Mouse (Mus musculus): ENCODE results near the gene Sept9.
"Not testable (repeated sequence)": the region's sequence is repeated elsewhere in the genome, so short reads cannot be mapped to it uniquely, and the experiment has no call there.

The Sept9 gene

GRCm38 (mm10) chr11:117316441-117317331, 117.2 kb downstream of the Sept9 start:
- no peak for DNase-seq

- peak; percentile 44 to 48 for DNase-seq
These were observed 118.1 kb downstream of the Sept9 start for GRCm38 (mm10) chr11:117317429-117318101.

GRCm38 (mm10) chr11:117318202-117318601, 118.7 kb downstream of the Sept9 start:
- peak; percentile 47 to 55 for DNase-seq

DNA sequence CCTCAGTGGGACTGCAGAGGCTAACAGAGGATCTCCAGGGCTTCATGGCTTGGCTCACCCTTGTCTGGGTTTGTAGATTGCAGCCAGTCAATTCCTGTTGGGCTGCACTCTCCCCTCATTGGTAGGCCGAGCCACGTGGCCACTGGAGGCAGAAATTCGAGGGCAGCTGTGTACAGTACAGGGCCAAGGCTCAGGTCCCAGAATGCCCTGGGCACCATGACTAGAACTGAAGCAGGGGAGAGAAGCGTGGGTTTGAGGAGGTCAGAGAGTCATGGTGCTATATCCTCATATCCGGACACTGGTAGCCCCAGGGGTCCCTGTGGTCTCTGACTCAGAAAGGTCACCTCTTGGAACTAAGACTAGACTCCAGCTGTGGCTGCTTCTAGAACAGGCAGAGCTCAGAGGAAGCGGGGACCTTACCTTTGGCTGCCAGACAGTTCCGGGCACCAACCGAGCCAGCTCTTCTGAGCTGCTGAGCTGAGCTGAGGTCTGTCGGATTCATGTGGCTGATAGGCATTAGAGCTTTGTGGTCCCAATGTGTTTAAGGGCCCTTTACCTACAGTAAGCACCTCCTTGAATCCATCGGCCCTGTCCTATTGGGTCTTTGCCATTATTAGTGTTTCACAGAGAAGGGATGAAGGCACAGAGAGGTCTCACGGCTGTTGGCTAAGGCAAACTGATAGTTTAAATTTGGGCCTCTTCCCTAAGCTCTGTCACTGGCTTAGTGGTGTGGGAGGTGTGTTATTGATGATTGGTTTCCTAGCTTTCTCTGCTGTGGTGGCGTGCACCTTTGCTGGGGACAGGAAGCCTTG, 119.5 kb downstream of the Sept9 start:
- DNase-seq: peak; percentile 29 to 36

- peak; percentile 64 to 65 for DNase-seq
These were observed 120.3 kb downstream of the Sept9 start for GRCm38 (mm10) chr11:117319543-117320335.

GRCm38 (mm10) chr11:117320482-117320881, 121.0 kb downstream of the Sept9 start:
- peak; percentile 59 to 64 for DNase-seq

DNA sequence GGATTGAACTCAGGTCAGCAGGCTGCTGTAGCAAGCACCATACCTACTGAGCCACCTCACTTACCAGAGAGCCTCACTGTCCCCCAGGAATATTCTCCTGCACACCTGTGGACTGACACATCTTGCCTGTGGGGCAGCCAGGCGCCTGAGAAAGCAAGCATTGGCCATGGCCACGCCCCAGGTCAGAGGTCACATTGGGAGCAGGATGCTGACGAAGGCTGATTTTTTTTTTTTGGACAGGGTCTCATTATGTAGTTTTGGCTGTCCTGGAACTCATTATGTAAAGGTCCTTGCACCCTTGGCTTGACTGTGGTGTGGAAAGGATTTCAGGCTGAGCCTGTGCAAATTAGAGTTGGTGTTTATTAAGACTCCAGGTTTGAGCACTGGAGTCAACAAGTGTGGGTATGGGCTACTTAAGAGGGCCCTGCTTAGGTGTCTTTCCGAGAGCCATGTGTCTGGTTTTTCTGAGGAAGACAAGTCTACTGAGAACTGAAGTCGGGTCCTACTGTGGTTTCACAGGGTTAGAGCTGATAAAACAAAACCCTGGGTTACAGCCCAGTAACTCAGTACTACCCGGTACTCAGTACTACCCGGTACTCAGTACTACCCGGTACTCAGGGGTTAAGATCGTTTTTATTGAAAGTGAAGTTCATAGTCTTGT, 122.0 kb downstream of the Sept9 start:
- no peak for DNase-seq

DNA sequence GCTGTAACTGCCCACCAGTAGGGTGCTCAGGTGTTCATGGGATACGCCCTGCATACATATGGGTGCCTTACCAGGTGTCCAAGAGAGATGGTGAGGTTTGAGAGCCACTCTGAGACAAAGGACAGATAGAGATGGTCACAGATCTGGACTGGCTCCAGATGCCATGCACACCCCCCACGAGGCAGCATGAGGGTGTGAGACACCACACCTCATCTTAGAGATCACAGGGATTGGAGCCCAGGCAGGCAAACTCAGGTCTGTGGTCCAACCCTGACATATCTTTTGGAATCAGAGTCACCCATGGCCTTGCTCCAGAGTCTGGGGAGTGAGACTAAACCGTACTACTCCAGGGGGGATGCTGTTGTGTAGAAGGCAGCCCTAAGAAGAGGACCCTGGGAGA, 122.8 kb downstream of the Sept9 start:
- DNase-seq: no peak

- DNase-seq: peak in 1 of 2 experiments; percentile 30
These were observed 123.5 kb downstream of the Sept9 start for GRCm38 (mm10) chr11:117322730-117323579.

DNA sequence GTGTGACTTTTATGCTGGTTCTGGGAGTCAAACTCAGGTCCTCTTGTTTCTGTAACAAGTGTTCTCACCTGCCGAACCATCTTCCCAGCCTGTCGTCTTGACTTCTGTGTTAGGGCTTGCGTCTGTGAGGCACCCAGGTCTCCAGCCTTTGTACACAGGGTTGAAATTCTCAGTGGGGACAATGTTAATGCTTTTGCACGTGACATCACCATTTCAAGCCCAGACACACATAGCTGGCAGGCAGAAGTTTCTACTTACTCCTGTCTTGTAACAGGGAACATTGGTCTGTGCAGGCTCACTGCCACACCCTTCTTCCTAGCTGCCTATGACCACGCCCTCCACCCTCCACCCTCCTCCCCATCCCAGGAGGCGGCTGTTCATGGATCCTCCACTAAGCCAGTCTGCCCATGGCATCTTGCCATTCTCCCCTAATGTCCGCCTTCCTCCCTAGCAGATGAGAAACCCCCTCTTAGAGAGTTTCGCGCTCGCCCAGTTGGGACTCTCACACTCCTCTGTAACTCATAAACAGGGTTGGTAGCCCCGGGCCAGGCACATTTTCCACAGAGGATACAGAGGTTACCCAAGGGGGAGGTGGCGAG, 124.6 kb downstream of the Sept9 start:
- DNase-seq: no peak

- not testable (repeated sequence) for DNase-seq
These were observed 125.3 kb downstream of the Sept9 start for GRCm38 (mm10) chr11:117324718-117325117.

- DNase-seq: no peak
These were observed 125.6 kb downstream of the Sept9 start for GRCm38 (mm10) chr11:117325131-117325467.

DNA sequence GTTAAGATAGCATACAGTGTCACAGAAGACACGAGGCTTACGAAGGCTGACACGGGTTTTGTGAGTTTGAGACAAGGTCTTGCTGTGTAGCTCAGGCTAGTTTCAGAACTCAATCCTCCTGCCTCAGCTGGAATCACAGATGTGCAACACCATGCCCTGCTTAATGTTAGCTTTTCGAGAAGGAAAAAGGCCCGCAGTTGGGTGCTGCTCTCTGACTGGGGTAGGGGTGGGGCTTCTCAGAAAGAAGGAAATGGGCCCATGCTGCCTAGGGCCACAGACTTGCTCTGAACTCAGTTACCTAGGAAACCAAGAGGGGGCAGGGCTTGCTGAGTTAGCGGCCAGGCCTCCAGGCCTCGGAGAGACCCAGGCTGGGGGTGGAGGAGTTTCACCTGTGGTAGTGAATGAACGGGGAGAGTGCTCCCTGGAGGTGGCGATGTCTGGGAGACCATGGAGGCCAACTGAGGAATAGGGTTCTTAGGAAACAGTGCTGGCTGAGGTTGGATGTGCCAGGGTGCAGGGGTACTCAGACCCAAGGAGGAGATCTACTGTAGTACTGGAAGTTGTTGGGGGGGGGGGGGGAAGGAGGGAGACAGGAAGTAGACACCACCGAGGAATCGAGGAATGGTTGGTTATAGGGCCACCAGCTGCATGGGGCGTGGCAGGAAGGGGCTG, 126.1 kb downstream of the Sept9 start:
- peak; percentile 79 to 83 for DNase-seq

GRCm38 (mm10) chr11:117326140-117326725, 126.8 kb downstream of the Sept9 start:
- peak in 1 of 2 experiments; percentile 26 for DNase-seq

GRCm38 (mm10) chr11:117326867-117327600, 127.6 kb downstream of the Sept9 start:
- DNase-seq: peak; percentile 70

DNA sequence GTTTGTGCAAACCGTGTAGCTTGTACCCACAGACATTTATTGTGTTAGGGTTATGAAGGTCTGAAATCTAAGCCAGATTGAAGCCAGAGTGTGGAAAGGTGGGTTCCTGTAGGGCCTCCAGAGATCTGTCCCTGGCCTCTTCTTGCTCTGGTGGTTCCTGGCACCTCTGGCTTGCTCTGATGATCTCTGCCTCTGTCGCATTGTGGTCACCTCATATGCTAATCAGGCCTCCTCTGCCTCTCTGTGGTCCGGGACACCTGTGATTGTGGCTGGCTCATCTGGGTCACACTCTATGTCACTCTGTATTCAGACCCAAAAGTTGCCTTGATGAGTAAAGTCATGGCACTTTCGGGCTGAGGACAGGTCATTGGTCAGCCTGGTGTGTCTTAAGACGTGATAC, 128.2 kb downstream of the Sept9 start:
- peak; percentile 65 to 69 for DNase-seq

DNA sequence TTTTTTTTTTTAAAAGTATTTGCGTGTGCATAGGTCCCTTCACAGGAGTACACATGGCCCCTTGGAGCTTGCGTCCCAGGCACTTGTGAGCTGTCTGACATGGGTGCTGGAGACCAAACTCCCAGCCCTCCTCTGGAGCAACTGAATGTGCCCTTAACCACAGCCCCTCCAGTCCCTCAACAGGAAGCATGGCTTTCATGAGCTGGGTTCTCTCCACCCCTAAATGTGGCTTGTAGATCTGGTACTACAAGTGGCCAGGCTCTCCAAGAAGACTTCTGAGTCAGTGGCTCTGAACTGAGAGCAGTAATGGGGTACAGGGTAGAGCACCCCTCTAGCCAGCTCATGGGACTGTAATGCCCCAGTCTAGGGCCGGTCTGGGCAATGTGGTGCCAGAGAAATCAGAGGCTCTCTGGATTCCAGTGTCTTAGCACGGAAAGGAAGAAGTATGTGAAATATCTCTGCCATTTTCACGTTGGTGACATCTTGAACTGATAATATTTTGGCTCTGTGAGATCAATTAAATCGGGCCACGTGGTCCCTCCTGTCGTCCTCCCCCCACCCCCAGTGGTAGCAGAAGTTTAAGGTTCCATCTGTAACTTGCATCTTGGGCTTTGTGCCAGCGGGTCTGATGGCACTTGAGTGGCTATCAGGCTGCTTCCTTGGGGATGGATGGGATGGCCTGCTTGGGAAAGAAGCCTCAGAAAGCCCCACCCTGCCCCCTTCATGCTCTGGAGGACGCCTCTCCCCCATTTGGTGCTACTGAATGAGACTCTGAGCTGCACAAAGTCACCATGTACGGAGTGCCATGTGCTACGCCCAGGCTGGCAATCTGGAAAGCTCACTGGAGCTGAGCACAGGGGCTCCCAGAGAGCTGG, 130.9 kb downstream of the Sept9 start:
- no peak for DNase-seq

- DNase-seq: no peak
These were observed 131.4 kb downstream of the Sept9 start for GRCm38 (mm10) chr11:117330951-117331254.

All from B cell, adult 2 months (primary cell).